Mouse (Mus musculus) lung, postnatal 0 days (tissue): ENCODE results near the gene Ms4a6b. TPM values are rescaled to one million over a fixed set of nuclear protein-coding genes. Genes with fewer than 3 reads are reported as not detected.
"Not testable (repeated sequence)": the region's sequence is repeated elsewhere in the genome, so short reads cannot be mapped to it uniquely, and the experiment has no call there.

Experiments
- ATAC-seq: fragments of 200-750 bp; cut with Nextera tagmentation; 2 replicates; pipeline ENCODE4 v1.8.0; 2017; ENCODE audit warnings: moderate library complexity
- DNase-seq: peaks from one replicate; pipeline ENCODE4 v3.0.0-alpha.2; 2016; ENCODE audit warnings: low spot score
- H3K27ac ChIP-seq: fragments of 300-500 bp; sonication (generic); 2 replicates; pipeline ENCODE4 v1.5.1; 2014; ENCODE audit warnings: antibody characterized with exemption, mild to moderate bottlenecking, low read length, mixed read lengths
- H3K27me3 ChIP-seq: fragments of 300-500 bp; sonication (generic); replicated peaks from 2 replicates; pipeline ENCODE4 v1.6.1; 2014; ENCODE audit warnings: low read length, mixed read lengths; ENCODE audit not compliant: insufficient read depth
- H3K36me3 ChIP-seq: fragments of 300-500 bp; sonication (generic); 2 replicates; pipeline ENCODE4 v1.6.1; 2014; ENCODE audit warnings: low read length, mixed read lengths; ENCODE audit not compliant: insufficient read depth
- H3K4me1 ChIP-seq: fragments of 300-500 bp; sonication (generic); 2 replicates; pipeline ENCODE4 v1.6.1; 2014; ENCODE audit warnings: antibody characterized with exemption, low read depth, low read length, mixed read lengths; ENCODE audit not compliant: insufficient read depth
- H3K4me2 ChIP-seq: fragments of 300-500 bp; sonication (generic); replicated peaks from 2 replicates; pipeline ENCODE4 v1.6.1; 2014; ENCODE audit warnings: low read depth, mild to moderate bottlenecking, low read length, moderate library complexity, mixed read lengths
- H3K4me3 ChIP-seq: fragments of 300-500 bp; sonication (generic); 2 replicates; pipeline ENCODE4 v1.5.1; 2014; ENCODE audit warnings: low read depth, low read length
- H3K9ac ChIP-seq: fragments of 300-500 bp; sonication (generic); replicated peaks from 2 replicates; pipeline ENCODE4 v1.6.1; 2014; ENCODE audit warnings: low read depth, mild to moderate bottlenecking
- H3K9me3 ChIP-seq: fragments of 300-500 bp; sonication (generic); 2 replicates; pipeline ENCODE4 v1.6.1; 2016; ENCODE audit warnings: low read length, mixed read lengths
- CTCF ChIP-seq: IDR thresholded peaks from 2 replicates; pipeline ENCODE4 v1.5.1; 2016; ENCODE audit warnings: antibody characterized with exemption, mild to moderate bottlenecking
- EP300 ChIP-seq: IDR thresholded peaks from 2 replicates; pipeline ENCODE4 v1.6.1; 2016; ENCODE audit warnings: antibody characterized with exemption, mild to moderate bottlenecking, control low read depth
- WGBS: fragments of 180-500 bp; shearing (Covaris S2); extraction: QIAGEN DNeasy Blood & Tissue Kit; methylation state at CpG from one replicate; pipeline ENCODE4 v1.1.7; 2014; 5-methylcytosine and 5-hydroxymethylcytosine counted together
- polyA plus RNA-seq: library from polyadenylated mRNA; unstranded; fragments of >200 nt; fragmentation: Nextera tagmentation; extraction: Ambion mirVana; gene quantifications from 2 replicates; pipeline ENCODE4 v1.2.1, GENCODE M21; 2015

Gene Ms4a6b
- polyA plus RNA-seq, 1 experiment from 2014 or later: 7.1 TPM

DNA sequence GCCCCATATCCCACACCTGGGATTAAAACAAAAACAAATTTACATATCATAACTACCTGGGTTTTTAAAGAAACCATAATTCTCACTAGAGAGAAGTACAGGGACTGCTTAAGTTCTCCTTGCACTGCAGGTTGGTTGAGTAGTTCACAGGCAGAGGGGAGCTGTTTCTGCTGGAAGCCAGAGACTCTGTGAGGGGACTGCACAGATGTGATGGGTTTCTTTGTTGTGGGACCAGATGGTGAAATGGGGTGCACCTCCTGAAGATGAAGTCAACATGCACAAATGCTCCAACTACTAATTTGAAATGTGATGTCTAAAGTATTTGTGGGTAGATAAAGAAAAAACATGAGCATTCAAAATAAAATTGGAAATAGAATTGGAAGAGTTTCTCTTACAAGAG is 31.6 kb downstream of the Ms4a6b start:
- ATAC-seq (no peak), DNase-seq (no peak)
- H3K27ac ChIP-seq: no peak overlapping the region
- no peaks in the 10 kb centered on the region for H3K4me1 ChIP-seq
- no peak overlapping the region for H3K4me3 ChIP-seq
- TF ChIP-seq EP300 (no peak), CTCF (no peak)
- H3K27me3 ChIP-seq: no peaks in the 10 kb centered on the region
- no peak overlapping the region for H3K4me2 ChIP-seq
- no peak overlapping the region for H3K9ac ChIP-seq
- H3K9me3 ChIP-seq: no peaks in the 10 kb centered on the region
- no peaks in the 10 kb centered on the region for H3K36me3 ChIP-seq

DNA sequence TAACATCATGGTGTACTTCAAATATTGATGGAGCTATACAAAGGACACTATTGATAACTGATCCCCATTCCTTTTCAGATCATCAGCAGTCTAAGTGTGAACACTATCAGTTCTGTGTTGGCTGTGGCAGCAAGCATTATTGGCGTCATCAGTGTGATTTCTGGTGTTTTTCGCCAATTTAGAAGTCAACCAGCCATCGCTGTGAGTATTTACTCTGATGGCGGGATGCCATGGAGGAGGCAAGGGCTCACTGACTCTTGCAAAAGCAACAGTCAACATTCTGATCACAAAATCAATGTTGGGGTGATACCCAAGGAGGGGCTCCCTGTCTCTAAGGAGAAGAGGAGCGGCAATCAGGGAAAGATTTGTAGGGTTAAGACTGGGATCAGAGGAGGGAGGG is 38.4 kb downstream of the Ms4a6b start:
- Histone ChIP-seq H3K4me2 (no peak overlapping the region), H3K36me3 (no peaks in the 10 kb centered on the region), H3K27ac (no peak overlapping the region), H3K9me3 (no peaks in the 10 kb centered on the region), H3K4me3 (no peak overlapping the region), H3K9ac (no peak overlapping the region), H3K27me3 (no peaks in the 10 kb centered on the region), H3K4me1 (no peaks in the 10 kb centered on the region)
- ATAC-seq (no peak), DNase-seq (no peak)
- 81% methylated on average over 5 of the region's 5 CpGs for WGBS
- no peak for TF ChIP-seq EP300
- TF ChIP-seq CTCF: no peak

DNA sequence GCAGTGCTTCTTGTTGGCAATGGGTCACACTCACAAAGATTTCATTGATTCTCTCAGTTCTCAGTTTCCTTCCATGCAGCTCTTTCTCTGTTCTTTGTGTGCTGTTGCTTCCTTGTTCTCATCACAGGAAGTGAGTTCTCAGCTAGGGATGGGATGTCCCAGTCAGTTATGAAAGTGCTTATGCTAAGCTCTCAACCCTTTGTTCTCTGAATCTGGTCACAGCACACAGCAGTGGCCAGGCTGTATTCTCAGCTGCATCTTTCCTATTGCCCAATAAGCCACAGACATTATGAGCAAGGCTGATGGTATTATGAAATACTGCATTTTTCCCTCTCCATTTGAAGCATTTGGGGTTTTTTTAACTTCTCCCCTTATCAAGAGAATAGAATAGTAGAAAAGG is 43.2 kb downstream of the Ms4a6b start:
- DNase-seq (peak; percentile 32), ATAC-seq (peak; percentile 43; the same call in 1 of the 2 replicates)
- H3K27ac ChIP-seq, H3K36me3 ChIP-seq, H3K4me3 ChIP-seq, H3K4me2 ChIP-seq, H3K27me3 ChIP-seq, H3K9me3 ChIP-seq, H3K4me1 ChIP-seq, H3K9ac ChIP-seq: not testable (repeated sequence)

DNA sequence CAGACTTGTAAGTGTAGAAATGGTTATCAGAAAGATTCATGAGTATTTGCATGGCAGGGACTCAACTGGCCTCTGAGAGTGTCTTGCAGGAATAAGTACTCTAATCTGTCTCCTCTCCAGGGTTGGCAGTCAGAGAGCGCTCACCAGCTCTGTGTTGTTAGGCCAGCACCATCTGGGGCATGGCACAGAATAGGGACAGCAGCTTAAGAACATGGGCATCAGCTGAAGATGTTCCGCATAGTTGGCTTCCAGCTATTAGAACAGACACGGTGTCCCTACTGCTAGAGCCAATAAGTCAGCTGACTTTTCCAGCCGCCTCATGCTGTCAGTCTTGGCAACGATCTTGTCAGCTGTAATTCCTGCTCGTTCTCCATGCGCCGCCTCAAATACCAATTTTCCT is 58.7 kb downstream of the Ms4a6b start:
- Histone ChIP-seq H3K27ac (no peak overlapping the region), H3K4me2 (no peak overlapping the region), H3K9me3 (no peaks in the 10 kb centered on the region), H3K4me3 (no peak overlapping the region), H3K9ac (no peak overlapping the region), H3K4me1 (no peaks in the 10 kb centered on the region), H3K36me3 (no peaks in the 10 kb centered on the region), H3K27me3 (no peaks in the 10 kb centered on the region)
- no peak for DNase-seq
- ATAC-seq: no peak
- TF ChIP-seq EP300 (no peak), CTCF (no peak)
- WGBS: 79% methylated on average over 8 of the region's 8 CpGs

Other genes starting within 250 kb of the Ms4a6b start
- gene Ms4a5, start 232.6 kb upstream of the Ms4a6b start, polyA plus RNA-seq: not detected in 2 replicates
- gene Ms4a14, start 202.1 kb upstream of the Ms4a6b start, polyA plus RNA-seq: 0.05 and 0.07 TPM in 2 replicates
- gene Ms4a7, start 180.4 kb upstream of the Ms4a6b start, polyA plus RNA-seq: 11.2 and 12.6 TPM in 2 replicates
- 5.6 and 6.6 TPM in 2 replicates for gene Ms4a4a, start 141.0 kb upstream of the Ms4a6b start, polyA plus RNA-seq
- gene Ms4a4c, start 111.7 kb upstream of the Ms4a6b start, polyA plus RNA-seq: 1.1 and 1.2 TPM in 2 replicates
- 1.7 and 2.4 TPM in 2 replicates for gene Ms4a4b, start 73.0 kb upstream of the Ms4a6b start, polyA plus RNA-seq
- 10.8 and 12.6 TPM in 2 replicates for gene Ms4a6c, start 47.1 kb upstream of the Ms4a6b start, polyA plus RNA-seq
- gene Gm8369, start 30.6 kb upstream of the Ms4a6b start, polyA plus RNA-seq: 0.14 and 0.20 TPM in 2 replicates
- 3.8 and 4.3 TPM in 2 replicates for gene Ms4a4d, start 20.3 kb downstream of the Ms4a6b start, polyA plus RNA-seq
- gene Ms4a6d, start 88.3 kb downstream of the Ms4a6b start, polyA plus RNA-seq: 11.6 and 12.0 TPM in 2 replicates
- gene Ms4a2, start 107.2 kb downstream of the Ms4a6b start, polyA plus RNA-seq: 0.16 and 0.51 TPM in 2 replicates
- not detected in 2 replicates for gene Ms4a3, start 124.3 kb downstream of the Ms4a6b start, polyA plus RNA-seq
- gene Oosp2, start 144.0 kb downstream of the Ms4a6b start, polyA plus RNA-seq: not detected in 2 replicates
- not detected in 2 replicates for gene Oosp1, start 174.6 kb downstream of the Ms4a6b start, polyA plus RNA-seq
- not detected in 2 replicates for gene Oosp3, start 180.5 kb downstream of the Ms4a6b start, polyA plus RNA-seq
- 10.9 and 15.7 TPM in 2 replicates for gene Gif, start 231.0 kb downstream of the Ms4a6b start, polyA plus RNA-seq